Mouse (Mus musculus) liver, adult 2 months (tissue): ENCODE results near the gene Rhbdd1.

ENCODE experiments used
- CTCF ChIP-seq: fragments of 200-500 bp; IDR thresholded peaks from 2 replicates; pipeline ENCODE4 v1.5.1; 2011; ENCODE audit warnings: low read depth, low read length, control low read depth
- POLR2A ChIP-seq: fragments of 200-500 bp; IDR thresholded peaks from 2 replicates; pipeline ENCODE4 v1.6.1; 2011; ENCODE audit warnings: low read length, control low read depth; ENCODE audit not compliant: insufficient read depth; ENCODE audit errors: extremely low read depth

GRCm38 (mm10) chr1:82292771-82293170, 23.5 kb upstream of the Rhbdd1 start:
- TF ChIP-seq CTCF = no peak
- no peak for TF ChIP-seq POLR2A
